Mouse (Mus musculus) CD4-positive naive resting alpha-beta T cell, adult 76 days (primary cell): Measurements from ENCODE around the gene Phyhipl. TPM values are rescaled to one million over a fixed set of nuclear protein-coding genes. Genes with fewer than 3 reads are reported as not detected.

ENCODE experiments used
- total RNA-seq: library from RNA; stranded (reverse); gene quantifications from one replicate; pipeline ENCODE4 v1.2.4, GENCODE M21; 2023

Gene Phyhipl
- total RNA-seq = 0.67 TPM

DNA sequence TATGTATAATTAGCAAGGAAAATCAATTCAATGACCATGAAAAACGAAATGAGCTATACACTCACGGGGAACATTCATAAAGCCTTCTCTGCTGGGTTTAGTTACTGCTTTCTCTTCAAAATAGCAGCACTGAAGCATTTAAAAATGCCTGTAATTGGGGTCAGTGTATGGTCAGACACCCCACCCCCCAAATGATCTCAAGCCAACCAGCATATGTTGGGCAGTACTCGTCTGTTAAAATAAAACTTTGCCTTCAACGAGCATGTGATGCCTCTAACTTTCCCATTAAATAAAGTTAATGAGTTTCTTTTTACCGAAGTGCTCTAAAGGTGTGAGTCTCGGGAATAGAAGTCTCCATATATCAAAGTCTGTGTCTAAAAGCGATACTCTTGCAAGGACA, at the start of gene Phyhipl:
Phyhipl (minus strand) TSS at position 138 of the 400 bp plus-strand sequence.

Other genes starting within 250 kb of the Phyhipl start
- gene Fam13c, start 215.5 kb downstream of the Phyhipl start, total RNA-seq = not detected